Mouse (Mus musculus) naive thymus-derived CD4-positive, alpha-beta T cell, adult 5 months (primary cell): ENCODE data around the gene Ankrd6. TPM values are rescaled to one million over a fixed set of nuclear protein-coding genes. Genes with fewer than 3 reads are reported as not detected.

Experiments
- polyA plus RNA-seq: library from polyadenylated mRNA; unstranded; fragments of 100-300 nt; shearing (Covaris generic); gene quantifications from one replicate; pipeline ENCODE4 v1.2.1, GENCODE M21; 2017

The Ankrd6 gene
- polyA plus RNA-seq, result 0.07 TPM

GRCm38 (mm10) chr4:32950356-32951034 lies at the start of gene Ankrd6:
Gene Ankrd6, minus strand, starts transcription at chr4:32950841.

GRCm38 (mm10) chr4:32982716-32983175 lies 32.1 kb upstream of the Ankrd6 start, which contains the start of gene Rragd:
Gene Rragd, plus strand, starts transcription at chr4:32983037.

GRCm38 (mm10) chr4:32799966-32800576 lies 150.6 kb downstream of the Ankrd6 start, which contains the start of gene Lyrm2:
Gene Lyrm2, plus strand, starts transcription at chr4:32800253.

Other genes with a start within 250 kb of the Ankrd6 start
- gene Lyrm2, start 150.6 kb downstream of the Ankrd6 start, polyA plus RNA-seq, result 23.4 TPM
- 3.5 TPM for gene Rragd, start 32.2 kb upstream of the Ankrd6 start, polyA plus RNA-seq
- gene Ube2j1, start 80.6 kb upstream of the Ankrd6 start, polyA plus RNA-seq, result 226 TPM
- gene Gabrr2, start 112.2 kb upstream of the Ankrd6 start, polyA plus RNA-seq, result 38.7 TPM
- not detected for gene Gabrr1, start 181.7 kb upstream of the Ankrd6 start, polyA plus RNA-seq
- gene Pm20d2, start 238.9 kb upstream of the Ankrd6 start, polyA plus RNA-seq, result not detected